Mouse (Mus musculus) adrenal gland, postnatal 10 days (tissue): ENCODE results near the gene Maats1. TPM values are rescaled to one million over a fixed set of nuclear protein-coding genes. Genes with fewer than 3 reads are reported as not detected.

Source experiments
- total RNA-seq, 2 experiments: library from RNA; stranded (reverse); gene quantifications; 2 replicates each; pipeline ENCODE4 v1.2.3; 2021

Gene Maats1
- total RNA-seq, 2 experiments from 2014 or later, result 0.42 to 0.51 TPM

Other genes starting within 250 kb of the Maats1 start
- 10 to 100 TPM in 1 of 2 experiments, 1 to 10 TPM in 1; 2.6 to 14.2 TPM for gene Nr1i2, start 47.3 kb downstream of the Maats1 start, total RNA-seq
- 100 to 1,000 TPM; 385 to 411 TPM for gene Cox17, start 4.8 kb upstream of the Maats1 start, total RNA-seq
- not detected for gene Gm21987, start 4.9 kb upstream of the Maats1 start, total RNA-seq
- gene Popdc2, start 20.1 kb upstream of the Maats1 start, total RNA-seq, result 1 to 10 TPM; 4.6 to 8.5 TPM
- gene Pla1a, start 91.0 kb upstream of the Maats1 start, total RNA-seq, result 10 to 100 TPM; 19.9 to 29.6 TPM
- 10 to 100 TPM; 37.0 to 40.0 TPM for gene Adprh, start 110.6 kb upstream of the Maats1 start, total RNA-seq
- gene Cd80, start 113.4 kb upstream of the Maats1 start, total RNA-seq, result under 1 TPM; 0.73 to 0.96 TPM
- gene Timmdc1, start 180.5 kb upstream of the Maats1 start, total RNA-seq, result 10 to 100 TPM; 43.5 to 52.7 TPM
- gene Poglut1, start 208.1 kb upstream of the Maats1 start, total RNA-seq, result 10 to 100 TPM; 20.4 to 25.6 TPM
- 10 to 100 TPM; 57.2 to 60.1 TPM for gene Tmem39a, start 216.6 kb upstream of the Maats1 start, total RNA-seq